Mouse (Mus musculus) frontal cortex, adult 2 months (tissue): ENCODE measurements around the gene Ddc. TPM values are rescaled to one million over a fixed set of nuclear protein-coding genes. Genes with fewer than 3 reads are reported as not detected.
A peak's percentile ranks its signal among the peaks of the same experiment; 100 is the strongest.

Experiments
- DNase-seq, 2 experiments: peaks; one replicate each; pipeline ENCODE4 v3.0.0; 2022; ENCODE audit warnings: low spot score in 1 of 2; ENCODE audit errors: extremely low spot score in 1 of 2
- polyA plus RNA-seq: library from polyadenylated mRNA; depleted of rRNA; stranded (reverse); fragments of >200 nt; gene quantifications from 2 replicates; pipeline ENCODE4 v1.2.3, GENCODE M21; 2012; rRNA removed

Ddc gene
- polyA plus RNA-seq, result 8.3 and 9.4 TPM in 2 replicates

DNA sequence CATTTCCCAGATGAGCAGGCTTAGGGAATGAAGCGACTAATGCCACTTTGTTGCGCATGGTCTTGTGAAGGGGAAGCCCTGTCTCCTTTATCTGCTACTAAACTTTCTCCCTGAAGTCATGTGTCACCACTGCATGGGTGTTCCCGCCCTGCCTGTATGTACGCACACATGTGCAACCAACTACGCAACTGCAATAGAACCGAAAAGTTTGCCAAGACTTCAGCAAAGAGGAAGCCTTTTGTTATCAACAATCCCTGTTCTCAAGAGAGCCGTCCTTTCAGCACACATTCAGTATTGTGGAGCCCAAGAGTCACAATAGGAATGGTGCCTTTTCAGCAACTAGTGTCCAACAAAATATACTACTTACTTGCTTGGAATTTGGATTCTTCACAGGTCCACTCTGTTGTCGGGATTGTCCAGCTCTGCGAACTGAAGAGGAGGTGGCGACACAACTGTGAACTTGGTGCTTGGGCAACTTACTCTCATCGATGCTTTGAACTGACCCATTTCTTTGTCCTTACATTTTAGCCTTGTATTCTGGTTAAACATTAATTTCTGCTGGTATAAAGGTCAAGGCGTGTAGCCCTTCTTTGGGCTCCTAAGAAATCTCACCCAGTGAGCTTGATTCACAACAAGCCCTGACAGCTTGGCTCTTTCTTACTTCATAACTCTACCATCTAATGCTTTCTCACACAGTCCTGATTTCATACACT, at the start of gene Ddc:
Gene Ddc (minus strand): TSS at position 500 of the 713 bp plus-strand sequence.
- no peak for DNase-seq

DNA sequence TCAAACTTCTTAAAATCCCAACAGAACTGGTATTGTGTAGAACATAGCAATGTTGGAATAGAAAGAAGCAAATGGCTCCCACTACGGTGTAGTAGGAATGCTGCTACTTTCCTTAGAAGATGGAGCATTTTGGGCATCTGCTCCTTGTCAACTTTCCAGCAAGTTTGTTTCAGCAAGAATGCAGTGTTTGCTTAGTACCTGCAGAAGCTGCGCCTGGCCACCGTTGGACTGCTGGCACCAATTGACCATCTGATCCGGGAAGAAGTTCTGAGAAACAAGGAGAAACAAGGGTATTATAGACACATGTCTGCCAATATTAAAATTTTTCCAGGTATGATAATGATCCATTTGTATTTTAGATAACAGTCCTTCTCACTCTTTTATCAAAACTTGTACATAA, 47.8 kb upstream of the Ddc start:
- no peak for DNase-seq

DNA sequence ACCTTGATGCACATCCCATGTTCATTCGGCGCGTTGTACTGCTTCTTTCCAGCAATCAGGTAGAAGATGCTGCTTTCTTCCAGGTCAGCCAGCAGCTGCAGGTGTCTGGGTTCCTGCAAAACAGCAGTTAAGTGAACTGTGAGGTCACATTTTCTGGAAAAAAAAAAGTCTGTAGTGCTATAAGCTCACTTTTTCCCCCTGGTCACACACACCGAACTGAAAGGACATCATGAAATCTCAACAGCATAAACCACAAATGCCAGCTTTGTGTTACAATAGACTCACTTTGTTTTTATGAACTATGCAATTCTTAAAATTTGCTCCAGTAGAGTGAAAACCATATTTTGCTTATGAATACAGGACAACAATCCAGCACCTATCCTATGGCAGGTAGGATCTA, 46.9 kb upstream of the Ddc start:
- DNase-seq, result no peak

DNA sequence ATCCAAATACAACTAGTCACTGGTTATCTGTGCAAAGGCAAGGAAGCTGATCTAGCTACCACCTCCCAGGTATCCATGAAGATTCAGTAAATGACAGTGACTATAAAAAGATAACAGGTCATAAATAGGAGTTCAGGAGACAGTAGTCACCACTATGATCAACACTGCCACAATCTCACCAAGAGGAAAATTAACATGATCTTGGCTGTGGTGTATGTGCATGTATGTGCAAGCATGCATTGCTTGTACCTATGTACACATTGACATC, 46.1 kb upstream of the Ddc start:
- no peak for DNase-seq

DNA sequence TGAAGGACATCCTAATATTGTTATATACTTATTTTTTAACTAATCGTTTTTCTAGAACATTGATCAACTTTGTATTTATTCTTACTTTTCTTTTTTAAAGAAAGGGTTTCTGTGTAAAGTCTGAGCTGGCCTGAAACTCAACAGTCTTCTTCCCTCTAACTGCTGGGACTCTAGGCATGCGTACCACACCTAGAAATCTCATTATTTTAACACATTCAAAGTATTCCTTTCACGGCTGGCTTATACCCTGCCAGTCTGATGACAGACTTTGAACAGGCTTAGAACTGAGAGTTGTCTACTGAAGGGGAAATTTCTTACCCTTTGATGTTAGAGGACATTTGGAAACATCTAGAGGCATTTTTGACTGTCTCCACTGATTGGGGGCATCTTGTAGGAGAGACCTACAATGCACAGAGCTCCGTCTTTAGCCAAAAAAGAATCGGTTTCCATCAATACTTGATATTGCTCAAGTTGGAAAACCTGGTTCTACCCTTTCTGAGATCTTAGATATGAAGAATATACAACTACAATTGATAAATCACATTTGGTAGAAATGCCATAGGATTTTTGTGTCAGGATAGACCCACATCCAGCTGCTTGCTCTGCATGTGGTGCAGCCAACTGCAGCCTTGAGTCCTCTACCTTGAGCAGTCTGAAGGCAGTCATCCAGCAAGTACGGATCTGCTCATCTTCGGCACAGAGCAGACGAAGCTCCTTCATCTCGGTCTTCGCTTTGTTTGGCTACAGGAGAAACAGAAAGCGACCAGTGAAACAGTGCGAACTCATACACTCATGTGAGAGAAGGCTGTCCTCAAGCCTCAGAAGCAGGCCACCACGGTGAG, 45.5 kb upstream of the Ddc start:
- DNase-seq, result no peak

DNA sequence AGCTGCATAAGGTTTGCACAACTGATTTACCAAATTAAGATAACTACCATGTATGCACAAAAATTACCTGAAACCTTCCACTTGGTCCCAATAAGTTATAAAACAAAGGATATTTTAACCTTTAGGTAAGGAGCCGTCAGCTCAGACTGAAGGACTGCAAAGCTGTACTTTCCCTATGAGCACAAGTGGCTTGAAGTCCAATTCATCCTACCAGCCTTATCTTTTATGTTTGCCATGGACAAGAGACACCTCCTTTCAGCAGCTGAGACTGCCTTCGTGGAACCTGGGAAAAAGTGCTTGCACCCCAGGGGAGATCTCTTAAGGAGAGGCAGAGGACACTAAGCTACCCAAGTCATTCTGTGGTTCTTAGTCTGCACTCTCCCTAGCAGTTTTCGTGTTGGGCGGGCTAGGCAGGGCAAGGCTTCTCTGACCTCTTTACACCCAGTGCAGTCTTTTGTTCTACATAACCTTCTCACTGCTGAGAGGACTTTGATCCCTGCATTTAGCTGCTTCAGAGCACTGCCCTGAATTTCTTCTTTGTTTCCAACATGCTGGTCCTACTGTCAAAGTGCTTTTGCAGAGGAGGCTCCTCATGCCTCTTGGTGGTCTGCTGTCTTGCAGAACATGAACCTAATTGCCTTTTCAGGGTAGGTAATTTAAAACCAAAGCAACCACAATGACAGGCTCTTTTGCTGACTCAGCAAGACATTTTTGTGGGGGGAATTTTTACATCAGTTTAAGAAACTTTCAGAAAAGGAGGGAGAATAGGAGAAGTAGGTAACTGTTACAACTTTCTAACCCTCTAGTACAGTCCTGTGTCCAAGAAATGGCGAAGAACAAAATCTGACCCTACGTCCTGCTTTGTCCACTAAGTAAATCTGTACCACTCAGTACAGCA, 44.6 kb upstream of the Ddc start:
- DNase-seq, result no peak

DNA sequence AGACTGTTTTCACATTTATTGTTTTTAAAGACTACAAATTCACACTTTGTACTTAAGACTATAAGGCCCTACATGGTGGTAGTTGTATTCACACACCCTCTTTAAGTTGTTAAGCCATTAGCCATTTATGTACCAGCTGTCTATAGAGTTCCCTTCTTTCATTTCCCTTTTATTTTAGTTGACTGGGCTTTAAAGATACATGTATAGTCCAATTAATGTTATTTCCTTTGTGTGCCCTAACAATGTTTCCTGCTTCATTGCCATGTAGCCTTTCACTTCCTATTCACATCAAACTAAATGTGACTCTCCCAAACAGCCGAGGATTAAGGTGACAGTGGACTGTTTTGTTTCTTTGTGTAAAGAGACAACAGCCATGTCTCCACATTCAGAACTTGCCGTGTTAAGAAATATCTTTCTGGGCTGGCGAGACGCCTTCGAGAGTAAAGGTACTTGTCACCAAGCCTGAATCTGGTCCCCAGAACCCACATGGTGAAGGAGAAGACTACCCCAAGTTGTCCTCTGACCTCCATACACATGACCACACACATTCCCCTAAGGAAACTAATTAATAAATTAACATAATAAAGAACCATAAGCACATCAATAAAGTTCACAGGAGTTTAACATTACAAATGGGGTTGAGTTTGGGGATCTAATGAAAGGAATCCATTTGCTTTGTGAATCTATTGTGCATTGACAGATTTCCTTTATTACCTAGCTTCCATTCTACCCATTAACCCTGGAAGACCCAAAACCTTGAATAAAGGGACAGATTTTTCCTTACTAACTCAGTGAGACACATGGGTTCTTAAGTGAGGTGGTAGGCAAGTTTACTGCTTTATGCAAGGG, 43.1 kb upstream of the Ddc start:
- DNase-seq, result no peak

DNA sequence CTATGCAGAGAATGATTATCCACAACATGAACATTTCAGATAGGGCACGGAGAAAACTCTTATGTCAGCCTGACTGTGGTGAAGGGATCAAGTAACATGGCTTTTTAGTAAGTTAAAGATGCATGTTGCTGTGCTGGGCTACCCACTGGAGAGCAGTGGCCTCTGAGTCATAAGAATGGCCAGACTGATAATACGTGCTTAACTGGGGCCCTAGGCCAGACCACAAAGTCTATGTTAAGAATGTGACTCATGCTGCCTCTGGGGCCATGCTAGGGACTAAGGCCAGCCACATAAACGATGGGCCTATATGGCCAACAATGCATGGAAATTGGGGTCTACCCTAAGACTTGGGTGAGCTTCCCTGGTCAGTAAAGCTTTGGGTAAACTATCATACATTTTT, 41.7 kb upstream of the Ddc start:
- no peak for DNase-seq

DNA sequence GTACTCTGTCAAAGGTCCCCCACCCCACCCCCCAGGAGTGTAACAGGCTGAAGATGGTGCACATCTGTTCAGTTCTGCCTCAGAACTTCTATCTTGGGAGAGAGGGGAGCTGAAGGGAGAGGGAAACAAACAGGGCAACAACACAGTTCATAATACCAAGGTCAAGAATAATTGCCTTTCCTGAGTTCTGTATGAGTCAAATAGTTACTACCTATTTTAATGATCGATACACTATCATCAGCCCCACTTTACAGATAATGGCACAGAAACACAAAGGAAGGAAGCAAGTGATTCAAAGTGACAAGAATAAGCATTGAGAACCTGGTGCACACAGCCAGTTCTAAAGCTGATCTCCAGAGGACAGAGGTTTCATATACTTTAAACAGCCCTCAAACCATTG, 40.6 kb upstream of the Ddc start:
- no peak for DNase-seq

DNA sequence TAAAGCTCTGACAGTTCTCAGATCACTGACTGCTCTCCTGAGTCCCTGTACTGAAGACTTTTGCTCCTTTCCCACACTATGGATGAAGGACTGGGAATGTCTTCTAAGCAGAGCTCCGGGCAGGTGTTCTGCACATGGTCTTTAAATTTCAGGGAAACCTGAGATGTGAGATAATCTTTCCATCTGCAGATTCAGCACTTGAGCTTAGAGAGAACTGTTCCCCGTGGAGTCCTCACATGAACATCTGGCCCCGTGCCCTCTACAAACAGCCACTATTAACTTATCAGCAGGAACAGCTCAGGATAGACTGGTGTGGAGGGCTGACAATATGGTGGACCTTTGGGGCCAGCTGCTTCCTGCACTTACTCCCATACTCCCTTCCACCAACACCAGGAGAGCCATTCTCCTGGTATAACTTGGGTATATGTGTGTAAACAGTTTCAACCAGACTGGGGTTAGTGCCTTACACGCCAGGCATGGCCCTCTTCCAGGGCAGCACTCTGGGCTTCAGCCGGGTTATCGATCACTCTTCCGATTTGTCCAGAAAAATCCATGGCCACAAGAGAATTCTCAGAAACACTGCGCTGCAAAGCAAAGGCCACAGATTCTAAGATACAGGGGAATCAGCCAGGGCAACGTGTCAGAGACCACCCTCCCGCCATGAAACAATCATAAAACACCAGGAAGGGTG, 39.5 kb upstream of the Ddc start:
- DNase-seq, result no peak

DNA sequence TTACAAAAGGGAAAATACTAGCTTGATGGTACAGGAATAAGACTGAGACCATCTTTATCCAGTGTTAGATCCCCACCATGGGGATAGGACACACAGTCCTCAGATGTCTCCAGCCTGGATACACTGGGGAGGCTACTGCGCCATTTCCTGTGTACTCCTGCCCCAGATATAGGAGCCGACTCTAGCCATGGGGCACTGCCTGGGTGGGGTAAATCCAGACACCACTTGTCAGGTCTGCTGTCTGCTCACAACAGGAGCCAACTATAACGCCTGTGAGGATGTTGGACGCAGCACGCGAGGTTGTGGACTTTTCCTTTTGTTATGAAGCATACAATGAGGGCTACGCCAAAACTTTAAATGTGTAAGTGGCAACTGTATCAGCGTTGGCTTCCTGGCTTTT, 36.9 kb upstream of the Ddc start:
- DNase-seq, result no peak

DNA sequence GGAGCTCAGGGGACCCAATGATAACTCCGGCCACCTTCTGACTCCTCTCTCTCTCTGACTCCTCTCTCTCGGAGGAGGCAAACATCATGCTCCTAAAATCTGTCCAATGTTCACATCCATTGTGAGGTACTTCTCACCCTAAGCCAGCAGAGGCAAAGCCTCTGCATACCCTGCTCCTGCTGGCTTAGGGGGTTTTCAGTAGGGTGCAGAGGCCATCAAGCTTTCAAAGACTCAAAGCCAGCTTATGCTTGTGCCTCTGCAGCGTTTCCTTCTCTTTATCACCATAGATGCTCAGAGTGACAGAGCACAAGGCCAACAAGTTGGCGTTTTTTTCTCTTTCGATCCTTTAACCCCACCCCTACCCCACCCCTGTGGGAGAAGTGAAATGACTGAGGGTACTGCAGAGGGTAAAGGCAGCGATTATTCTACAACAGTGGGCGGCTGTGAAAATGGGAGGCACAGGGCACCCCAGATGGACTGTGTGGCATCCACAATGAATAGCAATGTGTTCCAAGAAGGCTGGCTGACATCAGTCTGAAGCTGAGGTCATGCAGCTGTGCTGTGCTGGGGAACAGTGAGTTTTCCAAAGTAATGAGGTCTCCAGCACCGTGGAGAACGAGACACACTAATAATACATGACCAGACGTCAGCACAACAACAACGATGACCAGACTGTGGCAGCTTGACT, 34.3 kb upstream of the Ddc start:
- peak; percentile 6 to 16 for DNase-seq

DNA sequence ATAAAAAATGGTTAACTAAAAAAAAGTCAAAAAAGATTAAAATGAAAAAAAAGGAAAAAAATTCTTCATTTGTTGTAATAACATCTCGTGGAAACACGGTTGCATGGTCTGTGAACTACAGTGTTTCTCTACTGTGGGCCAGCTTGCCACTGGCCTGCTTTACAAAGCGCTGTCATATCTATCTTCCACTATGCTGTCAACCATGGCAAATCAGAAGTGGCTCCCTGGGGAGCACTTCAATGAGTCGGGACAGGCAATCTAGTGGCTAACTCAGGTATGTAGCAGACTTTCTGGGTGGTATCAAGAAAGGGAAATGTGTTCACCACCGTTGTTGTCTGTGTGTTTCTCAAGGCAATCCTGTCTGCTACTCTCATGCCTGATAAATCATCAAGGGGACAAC, 33.7 kb upstream of the Ddc start:
- no peak for DNase-seq

DNA sequence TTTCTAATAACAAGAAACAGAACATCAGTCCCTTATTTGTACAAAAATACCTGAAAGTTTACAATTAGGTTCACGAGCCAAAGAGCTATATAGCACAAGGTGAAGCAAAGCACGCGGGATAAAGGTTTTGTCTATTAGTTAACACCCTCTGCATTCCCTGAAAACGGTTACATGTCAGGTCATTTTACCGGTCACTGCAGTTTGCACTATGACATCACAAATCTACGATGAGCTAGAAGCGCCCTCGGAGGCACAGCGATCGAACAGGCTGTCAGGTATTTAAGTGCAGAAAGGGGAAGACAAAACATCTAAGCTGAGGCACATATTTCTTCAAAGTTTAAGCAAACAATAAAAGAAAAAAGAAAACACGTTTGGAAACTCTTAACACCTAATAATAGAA, 32.6 kb upstream of the Ddc start:
- DNase-seq, result no peak

DNA sequence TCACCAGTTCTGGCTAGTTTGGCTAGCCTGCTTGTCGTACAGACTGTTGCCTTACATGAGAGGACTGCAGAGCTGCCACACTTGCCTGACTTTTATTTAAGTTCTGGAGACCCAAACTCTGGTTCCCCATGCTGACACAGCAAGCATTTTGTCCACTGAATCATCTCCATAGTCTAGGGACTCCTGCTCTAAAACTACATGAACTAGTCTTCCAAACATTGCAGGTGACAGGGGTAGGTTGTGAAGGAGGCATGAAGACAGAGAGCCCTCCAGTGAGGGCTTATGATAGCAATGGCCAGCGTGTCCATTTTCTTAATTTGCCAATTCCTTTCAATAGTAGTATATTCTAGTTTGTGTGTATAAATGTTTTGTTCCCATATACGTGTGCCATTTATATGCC, 31.1 kb upstream of the Ddc start:
- DNase-seq, result no peak

DNA sequence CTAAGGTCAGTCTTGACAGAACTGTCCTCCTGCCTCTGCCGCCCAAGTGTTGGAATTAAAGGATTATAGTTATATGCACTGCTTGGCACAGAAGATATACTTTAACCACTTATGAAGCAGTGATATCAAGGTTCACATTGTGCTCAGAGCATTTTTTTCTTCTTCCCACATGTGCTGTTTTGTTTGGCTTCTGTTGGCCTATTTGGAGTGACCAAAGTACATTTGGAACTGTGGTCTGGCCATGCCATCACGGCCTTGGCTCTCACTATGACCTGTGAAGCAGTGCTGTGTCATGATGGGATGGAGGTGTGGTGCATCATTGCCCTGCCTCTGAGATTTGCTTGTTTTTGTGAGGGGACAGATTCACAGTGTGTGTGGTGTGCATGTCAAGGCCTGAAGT, 30.6 kb upstream of the Ddc start:
- no peak for DNase-seq

DNA sequence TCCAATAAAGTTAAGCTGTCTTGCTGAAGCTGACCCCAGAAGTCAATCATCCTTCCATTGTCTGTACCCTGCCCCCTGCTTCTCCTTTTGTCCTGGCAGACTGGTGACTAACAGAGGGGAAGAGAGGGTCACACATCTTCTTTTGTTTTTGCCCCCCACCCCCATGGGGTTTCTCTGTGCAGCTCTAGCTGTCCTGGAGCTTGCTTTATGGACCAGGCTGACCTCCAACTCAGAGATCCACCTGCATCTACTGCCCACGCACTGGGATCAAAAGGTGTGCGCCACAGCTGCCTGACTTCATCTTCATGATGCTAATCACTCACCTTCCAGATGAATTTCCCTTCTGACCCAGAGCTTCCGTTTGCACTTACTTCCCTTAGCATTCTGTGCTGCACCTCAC, 26.0 kb upstream of the Ddc start:
- DNase-seq, result no peak

DNA sequence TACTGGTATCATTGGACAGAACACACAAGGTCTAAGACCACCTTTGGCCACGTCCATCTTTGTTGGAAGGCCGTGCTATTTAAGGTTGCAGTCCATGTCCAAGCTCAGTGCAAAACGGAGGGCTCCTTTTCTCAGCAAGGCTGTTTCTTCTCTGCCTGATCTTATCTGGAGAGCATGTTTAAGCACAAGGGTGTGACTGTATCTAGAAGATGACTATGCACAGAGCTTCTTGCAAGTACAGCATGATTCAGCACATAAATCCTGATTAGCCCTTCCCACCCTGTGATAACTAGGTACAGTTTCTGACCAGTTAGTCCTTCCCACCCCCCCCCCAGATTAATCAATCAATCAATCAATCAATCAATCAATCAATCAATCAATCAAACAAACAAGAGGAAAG, 25.4 kb upstream of the Ddc start:
- DNase-seq, result no peak

DNA sequence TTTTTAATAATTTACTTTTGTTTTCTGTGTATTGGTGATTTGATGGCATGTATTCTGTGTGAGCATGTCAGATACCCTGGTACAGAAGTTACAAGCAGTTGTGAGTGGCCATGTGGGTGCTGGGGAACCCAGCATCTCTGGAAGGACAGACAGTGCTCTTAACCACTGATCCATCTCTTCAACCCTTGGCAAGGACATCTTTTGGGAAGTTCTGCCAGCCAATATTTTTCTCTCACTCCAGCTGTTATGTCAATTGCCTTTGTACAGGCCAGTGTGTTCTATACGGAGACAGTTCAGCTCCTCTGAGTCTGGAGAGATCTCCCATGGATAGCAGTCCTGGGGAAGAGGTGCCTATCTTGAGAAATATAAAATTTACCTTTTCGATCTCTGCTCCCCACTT, 24.2 kb upstream of the Ddc start:
- DNase-seq, result no peak
